10 mouse cellular contexts compared by ENCODE assay signal in the genomic region with DNA sequence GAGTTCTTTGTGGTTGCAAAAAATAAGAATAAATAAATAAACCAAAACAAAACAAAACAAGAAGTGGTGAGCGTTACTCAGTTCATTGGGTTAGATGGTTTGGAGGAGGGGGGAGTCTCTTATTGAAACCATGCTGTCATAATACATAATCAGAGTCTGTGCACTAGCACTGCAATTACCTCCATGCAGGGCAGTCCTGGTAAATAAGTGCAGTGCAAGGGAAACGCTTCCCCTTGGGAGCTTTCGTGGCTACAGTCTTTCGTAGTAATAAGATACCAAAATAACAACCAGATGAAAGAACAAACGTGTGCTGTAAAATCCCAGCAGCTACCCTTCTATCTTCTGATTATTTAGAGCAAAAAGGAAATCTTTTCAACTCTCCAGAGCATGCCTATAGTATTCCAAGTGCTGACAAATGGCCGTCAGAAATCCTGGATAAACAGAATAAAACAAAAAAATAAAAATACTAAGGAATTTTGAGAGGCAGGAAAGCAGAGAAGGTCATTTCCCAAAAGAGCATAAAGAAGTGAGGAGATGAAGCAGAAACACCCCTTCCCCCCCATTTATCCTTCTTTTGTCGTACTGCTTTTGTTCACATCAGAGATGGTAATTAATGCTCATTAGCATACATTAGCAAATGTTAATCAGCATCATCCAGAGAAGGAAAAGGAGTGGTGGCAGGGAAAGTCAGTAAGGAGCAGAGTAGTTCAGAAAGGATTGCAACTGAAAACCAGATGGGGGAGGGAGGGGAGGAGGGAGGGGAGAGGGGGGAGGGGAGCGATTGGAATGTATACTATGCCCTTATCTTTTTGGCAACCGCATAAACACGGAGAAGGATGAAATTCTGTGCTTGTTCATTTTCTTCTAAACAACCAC. TPM values are rescaled to one million over a fixed set of nuclear protein-coding genes. Genes with fewer than 3 reads are reported as not detected.
A peak's percentile ranks its signal among the peaks of the same experiment; 100 is the strongest.
DNase-seq lines count a peak whose midpoint lies in the region; ATAC-seq and TF ChIP-seq lines count a peak whose summit lies in the region.
"Had no signal": no experiment of that assay in that cellular context is flagged by ENCODE, and none has a peak within 500 bp of the region (broad histone marks: within the 10 kb centered on the region; RNA-seq: fewer than 3 reads in every experiment).

No protein-coding gene starts in this region.

- H3K4me1 ChIP-seq in heart, embryonic 12.5 days (replicated peaks): no peaks in the 10 kb centered on the region; the same call in 1 of the 2 replicates
- H3K4me1 ChIP-seq in heart, adult 2 months (ENCODE audit: control insufficient read depth, insufficient read depth, low read length): no peaks in the 10 kb centered on the region
- H3K4me1 ChIP-seq in ES-Bruce4 (ENCODE audit: control insufficient read depth, insufficient read depth, low read length): peaks cover 5% of the 10 kb centered on the region
- H3K4me1 ChIP-seq in forebrain, embryonic 10.5 days: peaks cover 16% of the 10 kb centered on the region
- peaks cover 13% of the 10 kb centered on the region for H3K4me1 ChIP-seq in limb, embryonic 13.5 days

- H3K9ac ChIP-seq in heart, embryonic 12.5 days: no peak overlapping the region
- H3K9ac ChIP-seq in heart, adult 2 months (ENCODE audit: low read depth, low read length): no peak overlapping the region
- H3K9ac ChIP-seq in ES-Bruce4 (ENCODE audit: low read depth, poor library complexity, severe bottlenecking): peak overlapping the region; percentile 72
- no peak overlapping the region for H3K9ac ChIP-seq in limb, embryonic 13.5 days

- H3K36me3 ChIP-seq in heart, embryonic 12.5 days: no peaks in the 10 kb centered on the region
- no peaks in the 10 kb centered on the region for H3K36me3 ChIP-seq in heart, adult 2 months (ENCODE audit: control insufficient read depth, insufficient read depth, low read length)
- no peaks in the 10 kb centered on the region for H3K36me3 ChIP-seq in ES-Bruce4 (ENCODE audit: control insufficient read depth, insufficient read depth, low read length, poor library complexity, severe bottlenecking)
- no peaks in the 10 kb centered on the region for H3K36me3 ChIP-seq in forebrain, embryonic 10.5 days (replicated peaks)
- no peaks in the 10 kb centered on the region for H3K36me3 ChIP-seq in limb, embryonic 13.5 days

- no peaks in the 10 kb centered on the region for H3K27me3 ChIP-seq in heart, embryonic 12.5 days (replicated peaks)
- no peaks in the 10 kb centered on the region for H3K27me3 ChIP-seq in heart, adult 2 months (ENCODE audit: control insufficient read depth, insufficient read depth, low read length)
- no peaks in the 10 kb centered on the region for H3K27me3 ChIP-seq in ES-Bruce4 (ENCODE audit: control insufficient read depth, insufficient read depth, low read length, poor library complexity, severe bottlenecking)
- H3K27me3 ChIP-seq in forebrain, embryonic 10.5 days (ENCODE audit: poor library complexity, severe bottlenecking): no peaks in the 10 kb centered on the region
- no peaks in the 10 kb centered on the region for H3K27me3 ChIP-seq in limb, embryonic 13.5 days

- ATAC-seq in heart, embryonic 12.5 days (ENCODE audit: insufficient number of reproducible peaks, low FRiP score): no peak
- ATAC-seq in limb, embryonic 13.5 days (ENCODE audit: low FRiP score, low read depth): peak; percentile 67; the same call in 1 of the 2 replicates

- TF ChIP-seq POLR2A in heart, adult 2 months (IDR thresholded peaks at IDR 0.05; ENCODE audit: insufficient read depth, low read depth, low read length): no peak
- no peak for TF ChIP-seq POLR2A in ES-Bruce4 (IDR thresholded peaks at IDR 0.05; ENCODE audit: insufficient read depth, low read length)

- DNase-seq in heart, adult 2 months: no peak
- DNase-seq in forebrain, embryonic 10.5 days (ENCODE audit: extremely low spot score, low spot score): peak; percentile 19
- DNase-seq in left cerebral cortex, postnatal 10 days (ENCODE audit: extremely low spot score in 1 of 2, low spot score in 2 of 2): no peak
- no peak for DNase-seq in testis, postnatal 10 days (ENCODE audit: low spot score)
- DNase-seq in thymus, postnatal 36 days: no peak

- intact Hi-C loops in heart, adult 2 months (cut with DNase I): no loop called here
- intact Hi-C loops in left cerebral cortex, postnatal 10 days (cut with DNase I): no loop called here

- H3K4me3 ChIP-seq in heart, embryonic 12.5 days: no peak overlapping the region
- H3K4me3 ChIP-seq in heart, adult 2 months: no peak overlapping the region
- H3K4me3 ChIP-seq in ES-Bruce4 (ENCODE audit: low read depth, low read length): no peak overlapping the region
- no peak overlapping the region; the same call in 1 of the 2 replicates for H3K4me3 ChIP-seq in forebrain, embryonic 10.5 days
- H3K4me3 ChIP-seq in limb, embryonic 13.5 days: no peak overlapping the region

- H3K9me3 ChIP-seq in heart, embryonic 12.5 days (replicated peaks): no peaks in the 10 kb centered on the region
- 0 out of 2 replicates have a peak, but pooled peaks cover 2% of the 10 kb centered on the region for H3K9me3 ChIP-seq in ES-Bruce4 (replicated peaks; ENCODE audit: control insufficient read depth, insufficient read depth, low read length, poor library complexity, severe bottlenecking)
- no peaks in the 10 kb centered on the region for H3K9me3 ChIP-seq in forebrain, embryonic 10.5 days
- no peaks in the 10 kb centered on the region for H3K9me3 ChIP-seq in limb, embryonic 13.5 days

- TF ChIP-seq EP300 in heart, adult 2 months (IDR thresholded peaks at IDR 0.05; ENCODE audit: insufficient read depth, low read depth, low read length): no peak
- TF ChIP-seq EP300 in ES-Bruce4 (IDR thresholded peaks at IDR 0.05; ENCODE audit: insufficient read depth, low read depth, low read length): peak; percentile 72

- 11% methylated on average over 10 of the region's 10 CpGs for whole genome bisulfite sequencing in heart, embryonic 12.5 days
- WGBS in heart, adult 2 months: 13% methylated on average over 10 of the region's 10 CpGs
- 11% methylated on average over 10 of the region's 10 CpGs for WGBS in forebrain, embryonic 10.5 days
- WGBS in limb, embryonic 13.5 days: 5% methylated on average over 10 of the region's 10 CpGs

- peak overlapping the region; percentile 39 for H3K4me2 ChIP-seq in heart, embryonic 12.5 days
- peak overlapping the region; percentile 32 for H3K4me2 ChIP-seq in limb, embryonic 13.5 days (replicated peaks)

- H3K27ac ChIP-seq in heart, embryonic 12.5 days (ENCODE audit: poor library complexity, severe bottlenecking): no peak overlapping the region
- H3K27ac ChIP-seq in heart, adult 2 months: no peak overlapping the region
- H3K27ac ChIP-seq in ES-Bruce4 (ENCODE audit: insufficient read depth, low read length): peak overlapping the region; percentile 100
- no peak overlapping the region for H3K27ac ChIP-seq in forebrain, embryonic 10.5 days
- no peak overlapping the region for H3K27ac ChIP-seq in limb, embryonic 13.5 days

- TF ChIP-seq CTCF in heart, adult 2 months (IDR thresholded peaks at IDR 0.05): no peak
- no peak for TF ChIP-seq CTCF in ES-Bruce4 (IDR thresholded peaks at IDR 0.05; ENCODE audit: low read depth, low read length)

- H3K79me2 ChIP-seq in heart, adult 2 months (replicated peaks; ENCODE audit: control insufficient read depth, insufficient read depth, low read length): no peaks in the 10 kb centered on the region

RNA-seq across cellular contexts. Expression of gene Tmc1, which starts 30.4 kb away (rescaled TPM):
- not detected in 2 replicates for polyA plus RNA-seq in heart, embryonic 12.5 days (2016; fragmentation: Nextera tagmentation; extraction: Ambion mirVana)
- total RNA-seq in heart, adult 2 months (2021): under 1 TPM in 1 of 2 experiments, not detected in 1; 0.14 TPM
- not detected in 2 replicates for polyA plus RNA-seq in heart, adult 2 months (2012; rRNA removed)
- 0.37 TPM in 1 of 2 replicates, not detected in the other for polyA plus RNA-seq in ES-Bruce4 (2011; ENCODE audit: insufficient read depth, insufficient read length, low read depth, missing spikeins)
- polyA plus RNA-seq in forebrain, embryonic 10.5 days (2016; fragmentation: Nextera tagmentation; extraction: Ambion mirVana): 0.04 TPM in 1 of 2 replicates, not detected in the other
- polyA plus RNA-seq in limb, embryonic 13.5 days (2015; fragmentation: Nextera tagmentation; extraction: Ambion mirVana): 0.05 and 0.11 TPM in 2 replicates
- under 1 TPM in 1 of 2 experiments, not detected in 1; 0.11 TPM for total RNA-seq in left cerebral cortex, postnatal 10 days (2021)
- total RNA-seq: gastrocnemius, adult 18-20 months; left cerebral cortex, postnatal 14 days had no signal
